Comparison of ENCODE assay signal across 24 mouse cellular contexts in the genomic region with DNA sequence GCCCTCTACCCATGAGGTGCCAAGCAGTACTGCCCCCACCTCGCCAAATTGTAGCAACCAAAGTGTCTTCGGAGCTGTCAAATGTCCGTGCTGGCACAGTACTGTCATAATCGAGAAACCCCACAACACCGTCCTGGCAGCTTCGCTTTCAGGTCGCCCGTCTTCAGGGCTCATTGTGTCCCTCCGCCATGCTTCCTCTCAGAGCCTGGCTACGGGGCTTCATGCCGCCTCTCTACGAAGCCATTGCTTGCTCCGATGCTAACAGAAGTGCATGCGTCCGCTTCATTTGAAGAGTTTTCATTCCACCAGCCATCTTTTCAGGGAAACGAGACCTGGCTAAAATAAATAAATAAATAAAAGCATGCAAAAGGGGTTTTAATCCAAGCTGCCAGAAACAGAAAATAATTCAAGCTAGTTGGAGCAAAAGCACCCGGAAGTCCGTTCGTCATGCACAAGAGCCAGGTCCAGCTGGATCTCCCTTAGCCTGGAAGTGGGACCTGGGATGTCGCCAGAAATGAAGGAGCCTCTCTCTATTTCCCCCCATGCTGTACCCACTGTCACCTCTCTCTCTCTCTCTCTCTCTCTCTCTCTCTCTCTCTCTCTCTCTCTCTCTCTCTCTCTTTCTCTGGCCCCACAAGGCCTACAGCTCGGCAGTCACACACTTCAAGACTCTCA. TPM values are rescaled to one million over a fixed set of nuclear protein-coding genes. Genes with fewer than 3 reads are reported as not detected.
"Had no signal": no experiment of that assay in that cellular context is flagged by ENCODE, and none has a peak within 500 bp of the region (broad histone marks: within the 10 kb centered on the region; RNA-seq: fewer than 3 reads in every experiment).

No protein-coding gene starts in this region.

- ATAC-seq: forebrain, embryonic 15.5 days; forebrain, postnatal 0 days; hindbrain, postnatal 0 days; intestine, embryonic 16.5 days; liver, embryonic 12.5 days had no signal

- H3K27me3 ChIP-seq: forebrain, embryonic 15.5 days; heart, embryonic 12.5 days; hindbrain, embryonic 13.5 days; hindbrain, embryonic 15.5 days; kidney, embryonic 15.5 days; limb, embryonic 13.5 days; limb, embryonic 15.5 days; liver, embryonic 12.5 days had no signal

- H3K4me3 ChIP-seq: forebrain, embryonic 15.5 days; heart, embryonic 12.5 days; hindbrain, embryonic 13.5 days; hindbrain, embryonic 15.5 days; kidney, embryonic 15.5 days; limb, embryonic 13.5 days; limb, embryonic 15.5 days; liver, embryonic 12.5 days had no signal

- H3K9me3 ChIP-seq: forebrain, embryonic 15.5 days; heart, embryonic 12.5 days; hindbrain, embryonic 13.5 days; hindbrain, embryonic 15.5 days; kidney, embryonic 15.5 days; limb, embryonic 13.5 days; limb, embryonic 15.5 days; liver, embryonic 12.5 days had no signal

- H3K4me1 ChIP-seq: forebrain, embryonic 15.5 days; liver, embryonic 12.5 days had no signal

- DNase-seq: forebrain, postnatal 0 days; gastrocnemius, postnatal 14 days; gastrocnemius, postnatal 36 days; kidney, adult 11 months; kidney, adult 2 months; kidney, adult 9 months; kidney, postnatal 14 days; kidney, postnatal 36 days; layer of hippocampus, adult 9-11 months; layer of hippocampus, postnatal 36 days; left cerebral cortex, postnatal 4 days had no signal

- H3K9ac ChIP-seq: forebrain, embryonic 15.5 days; forebrain, postnatal 0 days; heart, embryonic 12.5 days; hindbrain, embryonic 13.5 days; hindbrain, embryonic 15.5 days; kidney, embryonic 15.5 days; limb, embryonic 13.5 days; limb, embryonic 15.5 days; liver, embryonic 12.5 days had no signal

- H3K36me3 ChIP-seq: forebrain, embryonic 15.5 days; heart, embryonic 12.5 days; hindbrain, embryonic 13.5 days; hindbrain, embryonic 15.5 days; kidney, embryonic 15.5 days; limb, embryonic 13.5 days; limb, embryonic 15.5 days; liver, embryonic 12.5 days had no signal

- H3K4me2 ChIP-seq: forebrain, embryonic 15.5 days; heart, embryonic 12.5 days; hindbrain, embryonic 13.5 days; hindbrain, embryonic 15.5 days; kidney, embryonic 15.5 days; limb, embryonic 13.5 days; limb, embryonic 15.5 days; liver, embryonic 12.5 days had no signal

- H3K27ac ChIP-seq: forebrain, embryonic 15.5 days; hindbrain, embryonic 13.5 days; hindbrain, embryonic 15.5 days; hindbrain, postnatal 0 days; kidney, embryonic 15.5 days; limb, embryonic 13.5 days; limb, embryonic 15.5 days; liver, embryonic 12.5 days had no signal

RNA-seq across cellular contexts. Expression of a gene that starts 15.1 kb away (rescaled TPM):
- polyA plus RNA-seq: heart, embryonic 14.5 days; limb, embryonic 11.5 days; liver, adult 2 months had no signal
